Mouse (Mus musculus): ENCODE measurements around the gene Erg28. TPM values are rescaled to one million over a fixed set of nuclear protein-coding genes. Genes with fewer than 3 reads are reported as not detected.

Gene Erg28
- total and polyA plus RNA-seq, 3 experiments, result 55.6 to 76.3 TPM; not detected in 1

- Histone ChIP-seq H3K27me3 (ENCODE audit: control insufficient read depth in 1 of 2, insufficient read depth in 2 of 2, low read length in 2 of 2) (no peaks in the 10 kb centered on the region), H3K79me2 (ENCODE audit: control insufficient read depth, insufficient read depth, low read length, poor library complexity) (no peaks in the 10 kb centered on the region), H3K4me3 (ENCODE audit: control insufficient read depth in 1 of 2, insufficient read depth in 1 of 2, low read depth in 2 of 2, low read length in 2 of 2) (no peak overlapping the region), H3K9ac (ENCODE audit: control insufficient read depth, low read depth, low read length, poor library complexity, severe bottlenecking) (no peak overlapping the region), H3K36me3 (ENCODE audit: control insufficient read depth in 1 of 2, insufficient read depth in 2 of 2, low read length in 2 of 2) (no peaks in the 10 kb centered on the region; a peak in 1 of 4 replicates), H3K27ac (ENCODE audit: control insufficient read depth, low read depth, low read length) (no peak overlapping the region), H3K9me3 (replicated peaks; ENCODE audit: insufficient read depth, low read length) (no peaks in the 10 kb centered on the region), H3K4me1 (ENCODE audit: control insufficient read depth in 1 of 2, insufficient read depth in 2 of 2, low read length in 2 of 2) (no peaks in the 10 kb centered on the region; a peak in 1 of 4 replicates)
- no peak for DNase-seq (ENCODE audit: low read depth, low spot score)
- TF ChIP-seq MYB (IDR thresholded peaks at IDR 0.05; ENCODE audit: low read depth, low read length), result no peak
- TF ChIP-seq ZC3H11A (IDR thresholded peaks at IDR 0.05; ENCODE audit: low read depth, low read length), result no peak
- no peak for TF ChIP-seq MXI1 (IDR thresholded peaks at IDR 0.05; ENCODE audit: low read depth, low read length)
- TF ChIP-seq NRF1 (IDR thresholded peaks at IDR 0.05; ENCODE audit: insufficient read depth, low read depth, low read length, poor library complexity, severe bottlenecking), result no peak
- TF ChIP-seq ZNF384 (IDR thresholded peaks at IDR 0.05; ENCODE audit: low read depth, low read length), result no peak
- TF ChIP-seq ZKSCAN1 (IDR thresholded peaks at IDR 0.05; ENCODE audit: low read depth, low read length), result no peak
- TF ChIP-seq RAD21 (IDR thresholded peaks at IDR 0.05; ENCODE audit: low read depth, low read length), result no peak
- no peak for TF ChIP-seq NELFE (IDR thresholded peaks at IDR 0.05; ENCODE audit: low read depth, low read length)
- no peak for TF ChIP-seq HCFC1 (IDR thresholded peaks at IDR 0.05; ENCODE audit: low read depth, low read length)
- no peak for TF ChIP-seq POLR2AphosphoS2 (IDR thresholded peaks at IDR 0.05; ENCODE audit: low read length)
- TF ChIP-seq MEF2A (IDR thresholded peaks at IDR 0.05; ENCODE audit: extremely low read depth, insufficient replicate concordance, low read depth, low read length, poor library complexity, severe bottlenecking), result no peak
Measured at GRCm38 (mm10) chr12:85859111-85859510, 34.8 kb upstream of the Erg28 start.

- Histone ChIP-seq H3K9me3 (replicated peaks; ENCODE audit: insufficient read depth, low read length) (no peaks in the 10 kb centered on the region), H3K9ac (ENCODE audit: control insufficient read depth, low read depth, low read length, poor library complexity, severe bottlenecking) (no peak overlapping the region), H3K27ac (ENCODE audit: control insufficient read depth, low read depth, low read length) (no peak overlapping the region), H3K4me1 (ENCODE audit: control insufficient read depth in 1 of 2, insufficient read depth in 2 of 2, low read length in 2 of 2) (no peaks in the 10 kb centered on the region; a peak in 1 of 4 replicates), H3K36me3 (ENCODE audit: control insufficient read depth in 1 of 2, insufficient read depth in 2 of 2, low read length in 2 of 2) (no peaks in the 10 kb centered on the region; a peak in 1 of 4 replicates), H3K79me2 (ENCODE audit: control insufficient read depth, insufficient read depth, low read length, poor library complexity) (no peaks in the 10 kb centered on the region), H3K4me3 (ENCODE audit: control insufficient read depth in 1 of 2, insufficient read depth in 1 of 2, low read depth in 2 of 2, low read length in 2 of 2) (no peak overlapping the region), H3K27me3 (ENCODE audit: control insufficient read depth in 1 of 2, insufficient read depth in 2 of 2, low read length in 2 of 2) (no peaks in the 10 kb centered on the region)
- TF ChIP-seq ZMIZ1 (IDR thresholded peaks at IDR 0.05; ENCODE audit: low read depth, low read length), result no peak
- TF ChIP-seq MYC (IDR thresholded peaks at IDR 0.05; ENCODE audit: low read depth, low read length), result no peak
- TF ChIP-seq ZKSCAN1 (IDR thresholded peaks at IDR 0.05; ENCODE audit: low read depth, low read length), result no peak
- TF ChIP-seq MAZ (IDR thresholded peaks at IDR 0.05; ENCODE audit: low read depth, low read length), result no peak
- no peak for TF ChIP-seq TBP (IDR thresholded peaks at IDR 0.05; ENCODE audit: low read depth, low read length)
- TF ChIP-seq CHD1 (IDR thresholded peaks at IDR 0.05; ENCODE audit: low read depth, low read length), result no peak
- TF ChIP-seq MAFK (IDR thresholded peaks at IDR 0.05; ENCODE audit: borderline replicate concordance, low read depth, low read length), result no peak
- TF ChIP-seq JUND (IDR thresholded peaks at IDR 0.05; ENCODE audit: low read depth, low read length), result no peak
- no peak for TF ChIP-seq USF2 (IDR thresholded peaks at IDR 0.05; ENCODE audit: borderline replicate concordance in 1 of 2, insufficient read depth in 1 of 2, low read depth in 1 of 2, low read length in 2 of 2)
- no peak for TF ChIP-seq POLR2A (IDR thresholded peaks at IDR 0.05; ENCODE audit: control insufficient read depth in 1 of 2, insufficient read depth in 1 of 2, low read depth in 1 of 2, low read length in 2 of 2, poor library complexity in 1 of 2)
- TF ChIP-seq RAD21 (IDR thresholded peaks at IDR 0.05; ENCODE audit: low read depth, low read length), result no peak
- no peak for DNase-seq (ENCODE audit: low read depth, low spot score)
Measured at GRCm38 (mm10) chr12:85857300-85857699, 33.0 kb upstream of the Erg28 start.

All from MEL (cell line).